Comparison of ENCODE assay signal across 23 mouse cellular contexts in genomic region chr15:95304102-95304501, GRCm38 (mm10).
DNase-seq lines count a peak whose midpoint lies in the region; ATAC-seq and TF ChIP-seq lines count a peak whose summit lies in the region.
"Had no signal": no experiment of that assay in that cellular context is flagged by ENCODE, and none has a peak within 500 bp of the region (broad histone marks: within the 10 kb centered on the region; RNA-seq: fewer than 3 reads in every experiment).

No protein-coding gene starts in this region.

- H3K27ac ChIP-seq in hindbrain, postnatal 0 days: no peak overlapping the region
- H3K27ac ChIP-seq in hindbrain, embryonic 14.5 days: no peak overlapping the region
- H3K27ac ChIP-seq: embryonic facial prominence, embryonic 13.5 days; kidney, embryonic 15.5 days; limb, embryonic 15.5 days; liver, embryonic 15.5 days; macrophage had no signal

- no peak overlapping the region for H3K9ac ChIP-seq in hindbrain, postnatal 0 days (replicated peaks; ENCODE audit: low read length)
- H3K9ac ChIP-seq in hindbrain, embryonic 14.5 days: no peak overlapping the region
- H3K9ac ChIP-seq: embryonic facial prominence, embryonic 13.5 days; kidney, embryonic 15.5 days; limb, embryonic 15.5 days; liver, embryonic 15.5 days had no signal

- DNase-seq in hindbrain, postnatal 0 days (ENCODE audit: low spot score): peak; percentile 77
- no peak for DNase-seq in hindbrain, embryonic 14.5 days (ENCODE audit: low spot score)
- peak; percentile 73 for DNase-seq in brain, embryonic 14.5 days (ENCODE audit: low read depth)
- DNase-seq in cerebellum, adult 18-20 months: peak; percentile 59 to 65
- peak; percentile 65 to 78 for DNase-seq in cerebellum, postnatal 25 days
- DNase-seq in kidney, adult 11 months: no peak
- no peak for DNase-seq in lung, postnatal 25 days (ENCODE audit: low spot score)
- no peak for DNase-seq in urinary bladder, postnatal 4 days (ENCODE audit: low spot score in 2 of 2)
- DNase-seq: adrenal gland, adult 8-10 months; embryo, embryonic 11 days; gastrocnemius, postnatal 36 days; kidney, postnatal 36 days; right cerebral cortex, postnatal 25 days; spleen, adult 18-20 months had no signal

- TF ChIP-seq POLR2A in brain, embryonic 14.5 days (IDR thresholded peaks at IDR 0.05; ENCODE audit: borderline replicate concordance, extremely low read depth, insufficient read depth, insufficient read length, poor library complexity, severe bottlenecking): no peak

- WGBS in hindbrain, postnatal 0 days: 38% methylated on average over 8 of the region's 8 CpGs
- WGBS in hindbrain, embryonic 14.5 days: 44% methylated on average over 8 of the region's 8 CpGs

- H3K9me3 ChIP-seq in hindbrain, postnatal 0 days (ENCODE audit: low read length): no peaks in the 10 kb centered on the region
- no peaks in the 10 kb centered on the region for H3K9me3 ChIP-seq in hindbrain, embryonic 14.5 days (ENCODE audit: control insufficient read depth, low read length)
- H3K9me3 ChIP-seq: embryonic facial prominence, embryonic 13.5 days; kidney, embryonic 15.5 days; limb, embryonic 15.5 days; liver, embryonic 15.5 days had no signal

- no peaks in the 10 kb centered on the region for H3K4me1 ChIP-seq in hindbrain, postnatal 0 days (ENCODE audit: insufficient read depth, low read length)
- H3K4me1 ChIP-seq in hindbrain, embryonic 14.5 days (replicated peaks; ENCODE audit: control insufficient read depth, insufficient read depth, low read length): no peaks in the 10 kb centered on the region
- H3K4me1 ChIP-seq: embryonic facial prominence, embryonic 13.5 days; kidney, embryonic 15.5 days; limb, embryonic 15.5 days; liver, embryonic 15.5 days had no signal

- no peaks in the 10 kb centered on the region for H3K27me3 ChIP-seq in hindbrain, postnatal 0 days (ENCODE audit: insufficient read depth, low read length)
- no peaks in the 10 kb centered on the region for H3K27me3 ChIP-seq in hindbrain, embryonic 14.5 days (ENCODE audit: control insufficient read depth, insufficient read depth, low read length)
- H3K27me3 ChIP-seq: embryonic facial prominence, embryonic 13.5 days; kidney, embryonic 15.5 days; limb, embryonic 15.5 days; liver, embryonic 15.5 days had no signal

- TF ChIP-seq CTCF in hindbrain, postnatal 0 days (IDR thresholded peaks at IDR 0.05; ENCODE audit: low read depth): no peak
- no peak for TF ChIP-seq CTCF in brain, embryonic 14.5 days (IDR thresholded peaks at IDR 0.05; ENCODE audit: borderline replicate concordance, extremely low read depth, insufficient read depth, insufficient read length)

- no peak overlapping the region for H3K4me3 ChIP-seq in hindbrain, postnatal 0 days (ENCODE audit: low read length)
- no peak overlapping the region for H3K4me3 ChIP-seq in hindbrain, embryonic 14.5 days (replicated peaks; ENCODE audit: low read length)
- H3K4me3 ChIP-seq: embryonic facial prominence, embryonic 13.5 days; erythroblast, embryonic 14.5 days; kidney, embryonic 15.5 days; limb, embryonic 15.5 days; liver, embryonic 15.5 days had no signal

- H3K36me3 ChIP-seq in hindbrain, postnatal 0 days (ENCODE audit: insufficient read depth, low read length): no peaks in the 10 kb centered on the region
- no peaks in the 10 kb centered on the region for H3K36me3 ChIP-seq in hindbrain, embryonic 14.5 days (replicated peaks; ENCODE audit: control insufficient read depth, insufficient read depth)
- H3K36me3 ChIP-seq: embryonic facial prominence, embryonic 13.5 days; kidney, embryonic 15.5 days; limb, embryonic 15.5 days; liver, embryonic 15.5 days had no signal

- no peak overlapping the region for H3K4me2 ChIP-seq in hindbrain, postnatal 0 days (ENCODE audit: low read depth, low read length)
- H3K4me2 ChIP-seq in hindbrain, embryonic 14.5 days (replicated peaks): no peak overlapping the region
- H3K4me2 ChIP-seq: embryonic facial prominence, embryonic 13.5 days; kidney, embryonic 15.5 days; limb, embryonic 15.5 days; liver, embryonic 15.5 days had no signal

- peak; percentile 47; the same call in 1 of the 2 replicates for ATAC-seq in hindbrain, postnatal 0 days
- ATAC-seq in hindbrain, embryonic 14.5 days (ENCODE audit: low FRiP score): no peak
- ATAC-seq: activated CD4-positive, CD25-positive, alpha-beta regulatory T cell, adult 4 months; intestine, postnatal 0 days; midbrain, embryonic 16.5 days had no signal

Comparison
In these comparisons a context has a peak if more than half of its experiments do, and no peak if none do; other contexts are left out.
1. DNase-seq: peak in hindbrain, postnatal 0 days (single experiment), brain, embryonic 14.5 days (single experiment), cerebellum, adult 18-20 months (2 of 2) and cerebellum, postnatal 25 days (2 of 2); none in hindbrain, embryonic 14.5 days (single experiment), kidney, adult 11 months (single experiment), lung, postnatal 25 days (single experiment) and urinary bladder, postnatal 4 days (0 of 2).